Mouse (Mus musculus): ENCODE data around the gene Cp.

GRCm38 (mm10) chr3:20002786-20003185, 45.9 kb downstream of the Cp start:
- TF ChIP-seq CTCF (IDR thresholded peaks at IDR 0.05; ENCODE audit: extremely low read depth, insufficient read depth, low read length) (no peak), POLR2A (IDR thresholded peaks at IDR 0.05; ENCODE audit: extremely low read depth, insufficient read depth, low read length) (no peak)
